Mouse (Mus musculus): Measurements from ENCODE around the gene Stk16. TPM values are rescaled to one million over a fixed set of nuclear protein-coding genes. Genes with fewer than 3 reads are reported as not detected.

Stk16 gene
- polyA plus RNA-seq, 1 experiment from 2014 or later: 143 TPM

- Histone ChIP-seq H3K27ac (no peak overlapping the region), H3K36me3 (ENCODE audit: poor library complexity, severe bottlenecking) (peaks cover 46% of the 10 kb centered on the region), H3K9me3 (replicated peaks) (no peaks in the 10 kb centered on the region), H3K4me3 (no peak overlapping the region), H3K27me3 (peaks cover 53% of the 10 kb centered on the region), H3K4me2 (no peak overlapping the region), H3K9ac (no peak overlapping the region), H3K4me1 (peaks cover 42% of the 10 kb centered on the region)
- WGBS: 95% methylated on average over 9 of the region's 9 CpGs
- no peak for ATAC-seq
Measured at GRCm38 (mm10) chr1:75215785-75216184, 5.1 kb downstream of the Stk16 start.

- 82% methylated on average over 13 of the region's 13 CpGs for WGBS
- Histone ChIP-seq H3K4me2 (peak overlapping the region; percentile 19; the same call in 1 of the 2 replicates), H3K9me3 (replicated peaks) (no peaks in the 10 kb centered on the region), H3K27ac (peak overlapping the region; percentile 19; the same call in 1 of the 2 replicates), H3K27me3 (peaks cover 65% of the 10 kb centered on the region), H3K4me1 (peaks cover 32% of the 10 kb centered on the region), H3K9ac (no peak overlapping the region), H3K4me3 (0 out of 2 replicates have a peak overlapping the region, but pooled peaks have one; percentile 54), H3K36me3 (ENCODE audit: poor library complexity, severe bottlenecking) (peaks cover 43% of the 10 kb centered on the region)
- ATAC-seq: no peak
Measured at GRCm38 (mm10) chr1:75216797-75217585, 6.4 kb downstream of the Stk16 start.

GRCm38 (mm10) chr1:75217893-75218226 is 7.2 kb downstream of the Stk16 start:
- H3K36me3 ChIP-seq (ENCODE audit: poor library complexity, severe bottlenecking): peaks cover 34% of the 10 kb centered on the region
- no peak for ATAC-seq
- peak overlapping the region; percentile 65; the same call in 1 of the 2 replicates for H3K9ac ChIP-seq
- WGBS: 5% methylated on average over 6 of the region's 6 CpGs
- H3K27ac ChIP-seq: peak overlapping the region; percentile 20; the same call in 1 of the 2 replicates
- peaks cover 73% of the 10 kb centered on the region for H3K27me3 ChIP-seq
- H3K4me2 ChIP-seq: peak overlapping the region; percentile 91
- peaks cover 23% of the 10 kb centered on the region for H3K4me1 ChIP-seq
- H3K4me3 ChIP-seq: peak overlapping the region; percentile 54
- H3K9me3 ChIP-seq (replicated peaks): no peaks in the 10 kb centered on the region

GRCm38 (mm10) chr1:75218227-75219001 is 7.8 kb downstream of the Stk16 start:
- H3K4me1 ChIP-seq: peaks cover 21% of the 10 kb centered on the region
- no peaks in the 10 kb centered on the region for H3K9me3 ChIP-seq (replicated peaks)
- H3K4me2 ChIP-seq: peak overlapping the region; percentile 91
- 1% methylated on average over 35 of the region's 38 CpGs for WGBS
- H3K9ac ChIP-seq: peak overlapping the region; percentile 65
- peaks cover 78% of the 10 kb centered on the region for H3K27me3 ChIP-seq
- H3K27ac ChIP-seq: peak overlapping the region; percentile 20
- peaks cover 29% of the 10 kb centered on the region for H3K36me3 ChIP-seq (ENCODE audit: poor library complexity, severe bottlenecking)
- peak overlapping the region; percentile 54 for H3K4me3 ChIP-seq
- peak; percentile 56 for ATAC-seq

GRCm38 (mm10) chr1:75219078-75219477 is 8.4 kb downstream of the Stk16 start:
- Histone ChIP-seq H3K27me3 (peaks cover 79% of the 10 kb centered on the region), H3K9ac (peak overlapping the region; percentile 65), H3K4me2 (peak overlapping the region; percentile 91), H3K4me3 (peak overlapping the region; percentile 54), H3K27ac (no peak overlapping the region), H3K9me3 (replicated peaks) (no peaks in the 10 kb centered on the region), H3K36me3 (ENCODE audit: poor library complexity, severe bottlenecking) (peaks cover 22% of the 10 kb centered on the region), H3K4me1 (peaks cover 21% of the 10 kb centered on the region)
- under 1% methylated on average over 24 of the region's 24 CpGs for WGBS
- ATAC-seq: peak; percentile 86

- ATAC-seq: peak; percentile 48
- under 1% methylated on average over 34 of the region's 34 CpGs for WGBS
- Histone ChIP-seq H3K4me1 (peaks cover 21% of the 10 kb centered on the region), H3K4me3 (peak within 1 kb of the TSS; percentile 54), H3K27ac (peak within 1 kb of the TSS; percentile 8; the same call in 1 of the 2 replicates), H3K36me3 (ENCODE audit: poor library complexity, severe bottlenecking) (peaks cover 17% of the 10 kb centered on the region), H3K27me3 (peaks cover 79% of the 10 kb centered on the region), H3K4me2 (peak within 1 kb of the TSS; percentile 91), H3K9me3 (replicated peaks) (no peaks in the 10 kb centered on the region), H3K9ac (peak within 1 kb of the TSS; percentile 65)
Measured at GRCm38 (mm10) chr1:75219531-75219930, 8.9 kb downstream of the Stk16 start, which contains the start of gene Tuba4a. Tuba4a (minus strand) TSS chr1:75219865.

GRCm38 (mm10) chr1:75221538-75221937 is 10.9 kb downstream of the Stk16 start:
- H3K27me3 ChIP-seq: peaks cover 68% of the 10 kb centered on the region
- H3K4me2 ChIP-seq: no peak overlapping the region

GRCm38 (mm10) chr1:75222926-75223325 is 12.3 kb downstream of the Stk16 start:
- H3K9me3 ChIP-seq (replicated peaks): no peaks in the 10 kb centered on the region
- ATAC-seq: no peak
- H3K9ac ChIP-seq: no peak overlapping the region
- WGBS: 87% methylated on average over 6 of the region's 6 CpGs
- peaks cover 18% of the 10 kb centered on the region for H3K4me1 ChIP-seq
- H3K36me3 ChIP-seq (ENCODE audit: poor library complexity, severe bottlenecking): no peaks in the 10 kb centered on the region
- no peak overlapping the region for H3K4me2 ChIP-seq
- H3K27ac ChIP-seq: no peak overlapping the region
- no peak overlapping the region for H3K4me3 ChIP-seq
- H3K27me3 ChIP-seq: peaks cover 54% of the 10 kb centered on the region

More at GRCm38 (mm10) chr1:75221538-75221937, 10.9 kb downstream of the Stk16 start:
- WGBS: 75% methylated on average over 3 of the region's 3 CpGs
- Histone ChIP-seq H3K9me3 (replicated peaks) (no peaks in the 10 kb centered on the region), H3K27ac (no peak overlapping the region), H3K36me3 (ENCODE audit: poor library complexity, severe bottlenecking) (no peaks in the 10 kb centered on the region), H3K4me3 (no peak overlapping the region), H3K4me1 (peaks cover 21% of the 10 kb centered on the region), H3K9ac (no peak overlapping the region)
- no peak for ATAC-seq

GRCm38 (mm10) chr1:75223532-75223931 is 12.9 kb downstream of the Stk16 start:
- H3K36me3 ChIP-seq (ENCODE audit: poor library complexity, severe bottlenecking): no peaks in the 10 kb centered on the region
- no peak overlapping the region for H3K4me3 ChIP-seq
- H3K4me1 ChIP-seq: peaks cover 13% of the 10 kb centered on the region
- no peak for ATAC-seq
- H3K9me3 ChIP-seq (replicated peaks): no peaks in the 10 kb centered on the region
- 74% methylated on average over 6 of the region's 6 CpGs for WGBS
- H3K4me2 ChIP-seq: no peak overlapping the region
- peaks cover 48% of the 10 kb centered on the region for H3K27me3 ChIP-seq
- H3K9ac ChIP-seq: no peak overlapping the region
- no peak overlapping the region for H3K27ac ChIP-seq

- no peak for ATAC-seq
- Histone ChIP-seq H3K9ac (no peak overlapping the region), H3K4me1 (no peaks in the 10 kb centered on the region), H3K27ac (no peak overlapping the region), H3K4me2 (no peak overlapping the region), H3K36me3 (ENCODE audit: poor library complexity, severe bottlenecking) (no peaks in the 10 kb centered on the region), H3K4me3 (no peak overlapping the region), H3K27me3 (peaks cover 37% of the 10 kb centered on the region), H3K9me3 (replicated peaks) (no peaks in the 10 kb centered on the region)
- WGBS: 58% methylated on average over 3 of the region's 3 CpGs
Measured at GRCm38 (mm10) chr1:75225473-75225872, 14.8 kb downstream of the Stk16 start.

GRCm38 (mm10) chr1:75226138-75226537 is 15.5 kb downstream of the Stk16 start:
- Histone ChIP-seq H3K4me1 (no peaks in the 10 kb centered on the region), H3K27me3 (peaks cover 33% of the 10 kb centered on the region), H3K9me3 (replicated peaks) (no peaks in the 10 kb centered on the region), H3K36me3 (ENCODE audit: poor library complexity, severe bottlenecking) (no peaks in the 10 kb centered on the region), H3K27ac (no peak overlapping the region), H3K4me3 (no peak overlapping the region), H3K9ac (no peak overlapping the region), H3K4me2 (no peak overlapping the region)
- ATAC-seq: no peak
- 54% methylated on average over 2 of the region's 2 CpGs for WGBS

- H3K9ac ChIP-seq: no peak overlapping the region
- no peaks in the 10 kb centered on the region for H3K9me3 ChIP-seq (replicated peaks)
- WGBS: 64% methylated on average over 1 of the region's 1 CpGs
- no peak overlapping the region for H3K4me3 ChIP-seq
- no peaks in the 10 kb centered on the region for H3K4me1 ChIP-seq
- no peak overlapping the region for H3K27ac ChIP-seq
- no peak for ATAC-seq
- peaks cover 18% of the 10 kb centered on the region for H3K27me3 ChIP-seq
- H3K4me2 ChIP-seq: no peak overlapping the region
- H3K36me3 ChIP-seq (ENCODE audit: poor library complexity, severe bottlenecking): no peaks in the 10 kb centered on the region
Measured at GRCm38 (mm10) chr1:75227653-75228052, 17.0 kb downstream of the Stk16 start.

Data from forebrain, embryonic 13.5 days (tissue).